Mouse (Mus musculus) kidney, postnatal 25 days (tissue): ENCODE results near the gene Myzap.
A peak's percentile ranks its signal among the peaks of the same experiment; 100 is the strongest.
"Not testable (repeated sequence)": the region's sequence is repeated elsewhere in the genome, so short reads cannot be mapped to it uniquely, and the experiment has no call there.

ENCODE experiments used
- DNase-seq, 2 experiments: peaks; one replicate each; pipeline ENCODE4 v3.0.0; 2021; ENCODE audit warnings: mixed read lengths in 2 of 2

The Myzap gene

GRCm38 (mm10) chr9:71591938-71592548, at the start of gene Myzap:
TSS of gene Myzap (minus strand) at chr9:71592360.
- peak; percentile 93 for DNase-seq

- peak in 1 of 2 experiments; percentile 70 for DNase-seq
These were observed 48.3 kb upstream of the Myzap start for GRCm38 (mm10) chr9:71640361-71640927.

GRCm38 (mm10) chr9:71638198-71638597, 46.0 kb upstream of the Myzap start:
- DNase-seq, result no peak

- DNase-seq, result no peak
These were observed 44.7 kb upstream of the Myzap start for GRCm38 (mm10) chr9:71636854-71637253.

DNA sequence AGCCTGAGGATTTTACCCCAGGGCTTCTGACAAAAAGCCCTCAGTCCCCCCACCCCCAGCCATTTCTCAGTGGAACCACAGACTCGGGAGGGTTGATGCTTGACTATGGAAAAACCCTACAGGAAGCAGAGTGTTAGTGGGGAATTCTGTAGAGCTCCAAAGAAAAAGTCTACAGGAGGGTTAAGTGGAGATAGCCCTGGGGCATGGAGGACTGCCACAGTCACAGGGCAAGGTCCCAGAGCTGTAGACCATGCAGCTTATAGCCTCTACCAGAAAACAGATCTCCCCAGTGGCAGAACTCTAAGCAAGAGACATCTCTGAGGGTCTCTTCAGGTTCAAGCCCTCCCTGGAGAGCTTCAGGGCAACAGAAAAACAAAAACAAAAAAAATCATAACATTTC, 43.5 kb upstream of the Myzap start:
- peak in 1 of 2 experiments; percentile 56 for DNase-seq

GRCm38 (mm10) chr9:71634916-71635315, 42.8 kb upstream of the Myzap start:
- DNase-seq, result peak; percentile 50 to 87

DNA sequence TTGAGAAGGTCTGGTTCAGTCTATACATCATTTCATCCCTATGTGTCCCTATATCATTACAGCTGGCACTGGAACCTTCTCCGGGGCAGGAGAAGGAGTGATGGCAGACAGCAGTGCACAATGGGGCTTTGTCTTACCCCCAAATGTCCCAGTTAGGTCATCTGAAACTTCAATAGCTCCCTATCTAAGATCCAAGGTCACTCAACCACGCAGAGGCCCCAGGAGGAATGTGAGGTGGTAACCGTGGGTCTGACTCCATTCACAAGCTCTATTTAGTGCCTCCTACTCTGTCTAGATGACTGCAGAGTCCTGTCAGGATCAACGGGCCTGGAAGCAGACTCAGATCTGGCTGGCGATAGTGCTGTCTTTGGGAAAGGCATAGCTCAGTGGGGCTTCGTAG, 36.8 kb upstream of the Myzap start:
- no peak for DNase-seq

GRCm38 (mm10) chr9:71628286-71628685, 36.1 kb upstream of the Myzap start:
- DNase-seq, result no peak

DNA sequence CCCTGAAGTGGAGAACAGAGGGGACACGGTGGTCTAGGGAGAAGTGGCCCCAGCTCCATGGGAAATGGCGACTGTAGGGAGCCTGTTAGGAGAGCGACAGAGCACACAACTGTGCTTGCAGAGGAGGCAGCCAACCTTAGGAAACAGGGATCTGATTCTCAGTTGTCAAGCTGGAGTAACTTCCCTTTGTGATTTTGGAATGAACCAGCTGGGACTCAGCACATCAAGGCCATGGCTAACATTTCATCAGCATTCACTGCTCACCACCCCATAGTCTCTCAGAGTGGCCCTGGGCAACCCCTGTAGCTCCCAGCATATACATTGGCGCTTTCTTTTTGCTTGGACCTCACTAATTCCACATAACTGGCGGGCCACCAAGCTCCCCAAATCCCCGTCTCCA, 33.8 kb upstream of the Myzap start:
- no peak for DNase-seq

DNA sequence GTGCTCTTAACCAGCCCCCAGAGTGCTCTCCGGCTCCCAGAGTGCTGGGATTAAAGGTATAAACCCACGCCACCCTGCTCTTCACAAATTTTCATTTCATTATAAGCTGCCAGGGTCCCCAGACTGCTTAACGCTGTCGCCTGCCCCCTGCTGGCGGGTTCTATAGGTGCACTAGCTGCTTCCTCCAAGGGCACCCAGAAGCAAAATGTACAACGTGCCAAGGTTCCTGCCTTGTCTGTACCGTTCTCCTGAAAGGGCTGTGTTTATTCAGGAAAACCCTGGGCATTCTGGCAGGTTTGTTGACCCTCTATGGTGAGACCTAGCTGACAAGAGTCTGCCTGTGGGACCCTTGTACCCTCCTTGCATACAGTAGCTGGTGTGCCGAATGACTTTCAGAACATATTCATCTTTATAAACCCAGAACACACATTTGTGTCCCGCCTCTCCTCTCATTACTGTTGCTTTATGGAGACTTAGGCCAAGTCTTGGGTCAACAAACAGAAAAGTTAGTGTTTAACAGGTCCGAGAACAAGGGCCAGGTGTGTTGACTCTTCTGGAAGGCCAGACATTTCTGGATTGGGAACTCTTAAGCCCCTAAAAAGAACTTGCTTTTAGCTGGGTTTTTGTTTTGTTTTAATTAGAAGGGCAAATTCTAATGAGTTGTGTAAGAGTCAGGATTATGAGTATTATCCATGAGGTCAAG, 32.8 kb upstream of the Myzap start:
- DNase-seq, result peak; percentile 87 to 90

DNA sequence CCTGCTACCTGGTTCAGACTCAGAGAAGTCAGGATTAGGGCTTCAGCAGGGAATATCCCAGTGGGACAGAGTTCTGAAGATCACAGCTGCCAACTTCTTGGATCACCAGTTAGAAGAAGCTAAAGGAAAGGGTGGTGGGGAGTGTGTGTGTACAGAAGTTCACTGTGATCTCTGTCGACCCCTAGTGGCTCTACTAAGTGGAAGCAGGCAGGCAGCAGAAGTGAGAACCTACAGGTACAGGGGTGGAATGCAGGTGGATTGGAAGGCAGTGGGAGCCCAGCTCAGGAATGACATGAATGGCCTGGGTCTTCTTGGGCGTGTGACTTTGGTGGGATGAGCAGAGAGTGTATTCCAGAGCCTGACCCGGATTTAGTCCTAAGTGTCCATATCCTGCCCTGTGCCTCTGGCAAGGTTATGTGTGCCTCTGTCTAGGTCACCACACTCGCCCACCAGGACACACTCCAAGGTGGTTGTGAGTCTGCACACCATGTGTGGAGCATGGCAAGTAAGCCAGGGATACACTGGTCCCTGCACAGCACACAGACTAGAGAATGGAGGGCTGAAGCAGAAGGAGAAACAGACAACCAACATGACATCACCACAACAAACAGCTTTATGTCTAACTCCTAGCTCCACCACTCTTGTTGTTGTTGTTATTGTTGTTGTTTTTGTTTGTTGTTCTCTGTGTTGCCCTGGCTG, 31.9 kb upstream of the Myzap start:
- DNase-seq, result peak; percentile 53 to 74

GRCm38 (mm10) chr9:71622593-71622992, 30.4 kb upstream of the Myzap start:
- no peak for DNase-seq

DNA sequence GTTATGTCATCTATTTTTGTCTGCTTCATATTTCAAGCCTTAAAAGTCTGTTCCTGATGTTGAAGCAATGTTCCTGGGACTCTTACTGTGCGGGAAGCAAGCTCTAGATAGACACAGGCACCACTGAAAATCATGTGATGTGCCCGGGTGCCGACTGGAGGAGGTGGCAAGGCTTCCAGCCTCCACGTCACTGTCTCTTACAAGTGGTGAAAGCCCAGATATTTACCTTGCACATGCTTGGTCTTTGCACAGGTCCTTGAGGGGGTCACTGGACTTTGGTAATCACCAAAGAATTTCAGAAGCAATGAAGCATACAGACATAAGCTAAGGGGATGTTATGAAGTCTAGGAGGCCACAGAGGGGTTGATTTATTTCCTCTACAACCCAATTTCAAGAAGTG, 29.8 kb upstream of the Myzap start:
- DNase-seq, result no peak

DNA sequence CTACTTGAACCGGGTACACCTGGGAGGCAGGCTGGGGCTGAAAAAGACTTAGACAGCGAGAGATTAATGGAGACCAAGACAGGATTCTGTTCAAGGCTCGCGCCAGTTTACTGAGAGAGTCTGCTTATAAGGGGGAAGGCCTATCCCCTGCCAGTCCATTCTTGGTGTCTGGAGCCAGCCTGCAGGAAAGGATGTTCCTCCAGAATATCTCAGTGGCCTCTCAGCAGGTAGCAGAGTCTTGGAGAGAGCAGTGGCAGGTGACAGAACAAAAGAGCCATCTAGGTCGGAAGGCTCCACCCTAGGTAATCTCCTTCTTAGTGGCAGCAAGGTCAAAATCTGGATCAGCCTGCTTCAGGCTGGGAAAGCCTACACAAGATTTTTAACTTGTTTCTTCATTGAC, 28.0 kb upstream of the Myzap start:
- not testable (repeated sequence) for DNase-seq

DNA sequence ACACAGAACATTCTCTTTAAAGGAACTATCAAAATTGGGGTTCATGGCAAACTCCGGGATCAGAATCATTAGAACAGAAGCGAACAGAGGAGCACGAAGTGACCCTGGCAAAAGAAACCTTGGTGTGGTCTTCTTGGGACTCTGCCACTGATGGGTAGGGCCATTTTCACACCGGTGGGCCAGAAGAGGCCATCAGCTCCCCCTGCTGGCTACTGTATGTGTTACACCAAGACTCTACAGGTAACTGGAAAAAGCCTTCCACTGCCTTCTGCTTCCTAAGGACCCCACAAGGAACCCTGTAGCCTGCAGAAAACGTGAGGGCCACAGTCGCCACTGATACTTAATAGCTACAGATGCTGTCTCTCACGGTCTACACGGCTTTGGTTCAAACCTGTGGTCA, 25.2 kb upstream of the Myzap start:
- DNase-seq, result peak in 1 of 2 experiments; percentile 74

DNA sequence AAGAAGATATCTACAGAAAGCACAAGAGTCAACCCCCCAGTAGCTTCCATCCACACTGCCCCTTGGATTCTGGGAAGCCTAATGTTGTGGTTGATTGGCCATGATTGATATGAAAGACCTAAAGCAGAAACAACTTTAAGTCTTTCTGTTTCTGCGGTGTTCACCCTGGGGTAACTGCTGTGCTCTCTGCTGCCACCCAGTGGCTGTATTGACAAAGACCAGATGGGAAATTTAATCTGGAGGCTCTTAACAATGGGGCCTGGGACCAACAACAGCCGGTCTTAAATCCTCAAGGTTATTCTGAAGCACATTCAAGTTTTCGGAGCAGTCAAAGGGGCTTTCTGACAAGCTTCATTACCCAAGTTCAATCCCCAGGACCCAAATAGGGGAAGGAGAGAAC, 24.0 kb upstream of the Myzap start:
- DNase-seq, result peak; percentile 81 to 91

GRCm38 (mm10) chr9:71614643-71615042, 22.5 kb upstream of the Myzap start:
- peak in 1 of 2 experiments; percentile 74 for DNase-seq

DNA sequence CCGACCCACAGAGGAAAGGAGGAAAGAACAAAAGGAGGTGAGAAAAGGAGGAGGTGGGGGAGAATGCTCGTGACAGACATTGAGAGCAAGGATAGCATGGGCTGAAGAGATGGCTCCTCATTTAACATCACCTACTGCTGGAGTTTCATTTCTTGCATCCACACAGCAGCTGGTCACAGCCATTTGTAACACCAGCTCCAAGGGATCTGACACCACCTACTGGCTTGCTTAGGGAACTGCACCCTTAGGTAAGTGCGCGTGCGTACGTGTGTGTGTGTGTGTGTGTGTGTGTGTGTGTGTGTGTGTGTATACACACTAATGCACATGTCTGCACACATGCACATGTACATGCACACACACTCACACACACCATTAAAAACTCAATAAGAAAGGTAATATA, 20.8 kb upstream of the Myzap start:
- no peak for DNase-seq

GRCm38 (mm10) chr9:71611876-71612275, 19.7 kb upstream of the Myzap start:
- DNase-seq, result peak; percentile 44 to 72

DNA sequence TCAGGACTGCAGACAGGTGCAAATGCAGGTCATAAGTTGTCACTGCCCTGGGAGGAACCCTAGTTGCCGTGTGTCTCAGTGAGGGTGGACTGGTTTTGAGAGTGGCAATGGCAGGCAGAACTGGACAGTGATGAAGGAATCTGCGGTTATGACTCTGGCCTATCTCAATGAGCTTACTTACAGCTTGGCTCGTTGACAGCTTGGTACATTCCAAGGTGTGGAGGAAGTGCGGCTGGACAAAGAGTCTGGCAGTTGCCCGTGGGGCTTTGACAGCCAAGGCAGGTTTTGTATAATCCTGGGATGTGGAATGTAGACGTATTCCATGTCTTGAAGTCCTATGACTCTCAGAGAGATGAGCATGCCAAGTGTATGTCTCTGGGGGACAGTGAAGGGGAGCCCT, 16.9 kb upstream of the Myzap start:
- no peak for DNase-seq

DNA sequence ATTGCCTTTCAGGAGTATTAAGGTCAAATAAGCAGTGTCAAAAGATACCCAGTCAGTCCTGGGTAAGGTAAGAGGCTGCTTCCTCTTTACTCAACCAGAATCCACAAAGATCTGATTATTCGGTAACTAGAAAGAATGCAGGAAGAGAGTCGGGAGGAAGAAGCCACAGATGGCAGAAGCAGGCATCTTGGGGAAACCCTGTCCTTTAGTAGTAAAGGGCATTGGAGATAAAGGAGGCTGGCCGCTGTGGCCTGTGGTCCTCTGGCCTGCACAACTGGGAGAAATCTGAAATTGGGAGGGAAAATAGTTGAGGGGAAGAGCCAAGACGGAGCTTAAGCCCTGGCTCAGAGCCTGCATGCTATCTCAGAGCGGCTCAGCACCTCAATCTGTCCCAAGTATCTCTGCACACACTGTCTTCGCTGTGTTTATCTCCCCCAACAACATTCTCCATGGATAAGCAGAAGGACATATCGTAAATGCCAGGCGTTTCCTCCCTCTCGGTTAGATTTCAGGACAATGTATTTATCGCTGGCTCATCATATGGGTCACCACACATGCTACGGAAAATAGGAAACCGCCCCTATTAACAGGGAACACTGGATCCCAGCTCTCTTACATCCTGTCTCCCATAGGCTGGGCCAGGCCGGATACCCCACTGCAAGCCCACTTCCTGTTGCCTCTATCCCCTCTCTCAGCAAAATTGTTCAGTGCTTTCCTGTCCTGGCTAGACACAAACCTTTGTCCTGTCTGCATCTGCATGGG, 14.3 kb upstream of the Myzap start:
- DNase-seq, result no peak

DNA sequence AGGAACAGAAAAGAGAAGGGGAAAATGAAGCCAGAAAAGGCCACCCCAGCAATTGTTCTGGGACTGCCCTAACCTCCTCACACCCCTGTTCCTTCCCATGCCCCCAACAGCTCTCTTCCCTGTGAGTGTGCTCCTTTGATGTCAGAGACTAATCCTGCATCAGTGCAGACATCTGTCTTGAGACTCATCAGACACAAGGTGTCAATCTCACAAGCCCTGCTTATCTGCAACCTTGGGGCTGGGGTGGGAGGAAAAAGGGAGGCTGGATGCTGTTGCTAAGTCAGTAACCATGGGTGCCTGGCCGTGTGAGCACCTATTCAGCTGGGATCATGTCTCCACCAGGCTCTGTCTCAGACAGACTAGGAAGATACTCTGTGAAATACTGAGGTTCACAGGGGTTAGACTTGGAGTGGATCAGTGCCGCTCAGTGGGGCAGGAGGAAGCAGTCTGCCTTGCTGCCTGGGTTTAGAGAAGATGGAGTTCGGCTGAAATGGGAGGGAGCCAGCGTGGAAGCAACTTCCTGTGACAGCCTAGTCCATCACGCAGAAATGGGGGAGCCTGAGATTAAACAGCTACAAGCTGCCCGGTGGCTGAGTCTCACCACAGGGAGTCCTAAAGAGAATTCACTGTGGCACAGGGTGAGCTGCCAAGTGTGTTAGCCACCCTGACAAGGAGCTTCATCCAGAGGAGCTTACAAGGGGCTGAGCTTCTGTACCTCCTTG, 12.9 kb upstream of the Myzap start:
- DNase-seq, result no peak
